Mouse (Mus musculus) embryo, embryonic 10.5 days (tissue): ENCODE measurements around the gene Abat.

Source experiments
- DNase-seq: peaks from one replicate; pipeline ENCODE4 v3.0.0-alpha.2; 2015; ENCODE audit warnings: low spot score

Abat gene

DNA sequence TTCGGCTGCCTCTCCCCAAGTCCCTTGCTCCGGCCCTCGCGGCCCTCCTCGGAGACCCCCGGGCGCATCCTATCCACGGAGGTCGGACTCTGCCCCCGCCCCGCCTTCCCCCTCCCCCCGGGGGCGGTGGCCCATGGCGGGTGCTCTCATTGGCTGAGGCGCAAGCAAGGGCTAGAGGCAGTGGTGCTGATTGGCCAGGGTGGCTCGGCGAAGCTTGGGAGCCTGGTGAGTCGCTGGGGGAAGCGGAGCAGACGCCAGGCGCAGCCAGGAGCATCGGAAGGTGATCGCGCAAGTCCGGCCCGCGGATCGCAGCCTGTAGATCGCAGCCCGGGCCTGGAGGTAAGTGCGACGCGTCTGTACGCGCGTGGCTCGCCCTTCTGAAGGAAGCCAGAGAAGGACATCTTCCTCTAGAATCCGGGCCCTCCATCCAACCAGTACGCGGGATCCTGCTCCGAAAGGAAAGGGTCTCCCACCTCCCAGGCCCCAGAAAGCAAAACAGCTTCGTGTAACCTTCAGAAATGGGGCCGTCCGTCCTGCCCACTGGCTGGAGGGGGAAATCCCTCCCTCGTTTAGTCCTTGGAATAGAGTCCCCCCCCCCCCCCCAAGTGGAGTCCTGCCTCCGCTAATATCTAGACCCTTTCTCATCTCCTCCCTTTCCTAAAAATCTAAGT, at the start of gene Abat:
Gene Abat (plus strand): TSS at position 194 of the 671 bp plus-strand sequence.
- peak; percentile 96 for DNase-seq

DNA sequence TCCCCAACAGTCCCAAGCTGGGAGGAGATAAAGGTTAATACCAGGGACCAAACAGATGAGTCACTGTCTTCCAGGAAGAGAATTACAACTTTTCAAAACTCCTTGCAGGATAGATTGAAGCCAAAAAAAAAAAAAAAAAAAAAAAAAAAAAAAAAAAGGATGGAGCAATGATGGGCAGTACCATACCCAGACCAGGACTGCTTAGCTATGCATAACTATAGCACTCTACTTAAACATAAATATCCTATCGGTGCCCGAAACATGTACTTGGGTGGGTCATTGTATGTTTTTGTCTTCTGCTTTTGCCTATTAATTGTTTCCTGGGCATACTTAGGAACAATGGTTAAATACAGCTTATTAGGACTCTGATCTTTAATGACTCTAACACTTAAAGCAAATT, 43.1 kb upstream of the Abat start:
- DNase-seq = no peak

- peak; percentile 95 for DNase-seq
Observed at GRCm38 (mm10) chr16:8470603-8471481, 42.4 kb upstream of the Abat start, which contains the start of gene Mettl22. Mettl22 (plus strand) TSS chr16:8470788.

DNA sequence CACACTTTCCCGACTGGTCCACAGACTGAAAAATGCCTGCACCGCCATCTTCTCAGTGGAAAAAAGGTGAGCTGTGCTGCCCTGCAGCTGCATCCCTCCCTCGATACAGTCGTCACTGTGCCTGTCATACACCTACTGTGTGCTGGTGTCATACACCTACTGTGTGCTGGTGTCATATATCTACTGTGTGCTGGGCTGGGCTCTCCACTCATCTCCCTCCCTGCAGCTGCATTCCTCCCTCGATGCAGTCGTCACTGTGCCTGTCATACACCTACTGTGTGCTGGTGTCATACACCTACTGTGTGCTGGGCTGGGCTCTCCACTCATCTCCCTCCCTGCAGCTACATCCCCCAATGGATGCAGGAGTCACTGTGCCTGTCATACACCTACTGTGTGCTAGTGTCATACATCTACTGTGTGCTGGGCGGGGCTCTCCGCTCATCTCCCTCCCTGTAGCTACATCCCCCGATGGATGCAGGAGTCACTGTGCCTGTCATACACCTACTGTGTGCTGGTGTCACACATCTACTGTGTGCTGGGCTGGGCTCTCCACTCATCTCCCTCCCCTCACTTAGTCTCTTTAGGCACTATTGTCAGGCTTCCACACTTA, 25.7 kb upstream of the Abat start:
- no peak for DNase-seq

DNA sequence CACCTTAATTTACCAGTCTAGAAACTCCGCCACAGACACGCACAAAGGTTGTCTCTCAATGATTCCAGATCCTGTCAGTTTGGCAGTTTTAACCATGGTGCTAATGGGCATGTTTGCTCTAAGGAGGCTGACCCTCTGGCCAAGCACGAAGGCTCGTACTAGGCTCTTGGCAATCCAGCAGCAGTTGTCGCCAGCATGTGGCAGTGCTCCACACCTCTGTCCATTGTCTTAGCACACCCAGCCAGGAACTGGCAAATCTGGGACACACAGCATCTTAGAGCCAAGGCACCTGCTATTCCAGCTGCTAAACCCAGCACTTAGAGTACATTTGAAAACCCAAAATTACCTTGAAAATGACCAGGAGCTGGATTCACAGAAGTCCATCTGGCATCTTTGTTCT, 23.9 kb upstream of the Abat start:
- DNase-seq = no peak

GRCm38 (mm10) chr16:8491743-8492490, 21.3 kb upstream of the Abat start:
- no peak for DNase-seq

GRCm38 (mm10) chr16:8494268-8494667, 19.0 kb upstream of the Abat start:
- peak; percentile 90 for DNase-seq

DNA sequence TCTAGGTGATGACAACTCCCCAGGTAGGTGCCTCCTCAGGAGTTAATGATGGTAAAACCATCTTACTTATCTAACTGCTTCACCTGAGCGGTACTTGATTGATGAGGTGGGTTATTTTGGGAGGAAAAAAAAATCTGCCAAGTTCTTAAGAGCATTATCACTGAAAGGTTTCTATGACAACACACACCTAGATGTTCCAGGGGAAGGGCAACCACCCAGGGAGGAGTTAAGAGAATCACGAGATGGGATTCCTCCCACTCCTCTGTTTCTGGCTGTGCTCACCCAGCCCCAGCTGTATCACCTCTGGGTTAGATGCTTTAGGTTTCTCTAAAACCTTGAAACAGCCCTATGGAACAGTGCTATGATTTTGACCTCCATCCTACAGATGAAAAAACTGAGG, 16.3 kb upstream of the Abat start:
- no peak for DNase-seq

DNA sequence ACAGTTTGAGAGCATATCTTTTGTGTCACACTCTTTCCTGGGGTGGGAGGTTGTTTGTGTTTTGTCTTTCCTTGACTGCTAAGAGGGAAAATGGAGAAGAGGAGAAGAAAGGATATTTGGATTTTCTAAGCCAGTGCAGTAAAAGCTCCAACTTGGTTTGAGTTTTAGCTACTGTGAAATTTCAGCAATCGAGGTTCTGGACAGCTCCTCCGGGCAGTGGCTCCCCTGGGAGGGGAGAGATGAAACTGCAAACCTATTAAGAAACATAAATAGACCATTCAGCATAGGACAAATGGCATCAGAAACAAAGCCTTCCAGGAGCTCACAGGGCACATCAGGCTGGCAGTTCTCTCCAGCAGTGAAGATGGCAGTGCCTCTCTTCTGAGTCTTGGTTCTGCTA, 9.0 kb upstream of the Abat start:
- peak; percentile 33 for DNase-seq

DNA sequence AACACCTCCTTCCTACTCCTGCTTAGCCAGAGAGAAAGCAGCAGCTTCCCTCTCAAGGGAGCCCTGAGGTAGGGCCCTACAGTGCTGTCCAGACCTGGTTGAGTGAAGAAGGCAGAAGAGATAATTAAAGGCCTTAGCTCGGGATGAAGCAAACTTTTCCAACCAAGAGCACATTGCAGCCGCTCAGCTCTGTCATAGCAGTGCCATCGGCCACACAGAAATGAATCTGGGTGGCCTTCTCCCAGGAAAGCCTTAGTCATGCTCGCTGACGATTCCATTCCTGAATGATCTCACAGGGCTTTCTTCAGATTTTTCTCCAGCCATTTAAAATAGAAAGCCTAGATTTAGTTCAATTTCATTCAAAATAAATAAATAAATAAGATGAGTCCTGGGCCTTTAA, 3.3 kb upstream of the Abat start:
- DNase-seq = no peak

DNA sequence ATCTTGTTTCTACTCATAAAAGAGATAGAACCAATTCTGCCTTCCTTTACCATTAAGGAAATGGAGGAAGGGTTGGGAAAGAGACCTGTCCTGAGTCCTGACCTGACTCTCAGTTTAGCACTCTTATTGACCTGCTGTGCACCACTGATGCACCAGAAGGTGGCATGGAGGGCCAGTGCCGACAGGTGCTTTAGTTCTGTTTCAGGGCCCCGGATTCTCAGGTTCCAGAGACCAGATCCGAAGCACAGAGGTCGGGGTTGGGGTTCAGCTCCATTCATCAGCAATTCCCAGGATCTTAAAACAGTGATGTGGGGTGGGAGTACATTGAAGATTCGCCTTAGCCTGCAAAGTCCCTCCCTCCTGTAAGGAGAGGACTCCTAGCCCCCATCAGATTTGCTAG, 399 bp upstream of the Abat start:
- DNase-seq = no peak

- no peak for DNase-seq
Observed at GRCm38 (mm10) chr16:8514180-8514579, 951 bp downstream of the Abat start.

GRCm38 (mm10) chr16:8520525-8520924, 7.3 kb downstream of the Abat start:
- DNase-seq = no peak

- no peak for DNase-seq
Observed at GRCm38 (mm10) chr16:8521322-8521721, 8.1 kb downstream of the Abat start.

- DNase-seq = peak; percentile 44
Observed at GRCm38 (mm10) chr16:8523480-8524144, 10.4 kb downstream of the Abat start.

DNA sequence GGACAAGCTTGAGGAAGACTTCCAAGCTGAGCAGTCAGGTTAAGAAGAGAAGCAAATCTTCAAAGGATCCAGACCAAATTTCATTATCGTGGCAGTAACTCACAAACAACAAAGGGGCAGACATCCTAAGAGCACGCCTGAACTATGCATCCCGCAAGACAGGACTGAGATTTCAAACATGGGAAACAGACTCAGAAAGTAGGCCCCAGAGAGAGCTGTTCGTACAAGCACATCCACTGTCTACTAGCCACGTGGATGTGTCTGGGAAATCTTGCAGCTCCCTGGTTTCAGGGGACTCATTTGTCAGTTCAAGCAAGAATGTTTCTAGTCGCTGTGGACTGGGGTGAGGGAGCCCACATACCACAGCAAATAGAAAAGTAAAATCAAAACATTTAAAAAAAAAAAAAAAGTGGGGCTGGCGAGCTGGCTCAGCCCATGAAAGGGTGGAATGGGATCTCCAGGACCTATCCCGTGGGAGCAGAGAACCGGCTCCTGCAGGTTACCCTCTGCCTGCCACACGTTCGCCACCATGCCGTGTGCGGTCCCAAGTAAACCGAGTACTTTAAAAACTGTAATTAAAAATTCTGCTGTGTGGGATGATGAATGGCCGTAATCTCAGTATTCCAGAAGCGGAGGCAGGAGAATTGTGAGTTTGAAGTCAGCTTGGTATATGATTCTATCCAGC, 11.1 kb downstream of the Abat start:
- no peak for DNase-seq

GRCm38 (mm10) chr16:8525293-8525692, 12.1 kb downstream of the Abat start:
- DNase-seq = no peak

GRCm38 (mm10) chr16:8525877-8526276, 12.6 kb downstream of the Abat start:
- DNase-seq = no peak

DNA sequence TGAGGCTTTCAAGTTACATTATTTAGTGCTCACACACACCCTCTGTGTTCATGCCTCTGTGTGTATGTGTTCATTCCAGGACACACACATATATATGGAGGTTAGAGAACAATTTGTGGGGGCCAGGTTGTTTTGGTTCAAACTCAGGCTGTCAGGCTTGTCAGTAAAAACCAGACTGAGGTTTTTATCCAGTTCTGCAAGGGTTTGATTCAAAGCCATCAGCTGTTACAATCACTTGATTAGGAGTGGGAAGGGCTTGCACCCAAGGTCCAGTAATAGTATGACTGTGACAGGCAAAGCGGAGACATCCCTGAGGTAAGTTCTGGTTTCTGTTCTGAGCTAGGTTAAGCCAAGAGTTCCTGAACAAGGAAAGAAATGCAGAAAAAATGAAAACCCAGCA, 16.2 kb downstream of the Abat start:
- DNase-seq = no peak

DNA sequence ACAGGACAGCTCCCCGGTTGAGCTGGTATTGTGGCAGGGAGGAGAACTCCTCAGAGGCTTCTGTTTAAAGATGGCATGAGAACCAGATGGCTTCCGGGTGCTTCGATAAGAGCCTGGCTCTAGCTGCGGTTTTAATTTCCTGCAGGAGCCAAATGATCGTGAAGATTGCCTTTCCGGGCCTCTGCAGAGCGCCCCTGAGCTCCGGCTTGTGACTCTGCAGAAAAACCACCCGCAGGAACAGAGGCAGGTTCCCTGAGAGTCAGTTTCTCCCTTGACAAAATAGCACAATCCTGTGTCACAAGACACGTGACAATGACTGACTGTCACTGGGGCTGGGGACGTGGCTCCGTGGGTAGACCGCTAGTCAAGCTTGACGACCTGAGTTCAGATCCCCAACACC, 16.8 kb downstream of the Abat start:
- DNase-seq = no peak

DNA sequence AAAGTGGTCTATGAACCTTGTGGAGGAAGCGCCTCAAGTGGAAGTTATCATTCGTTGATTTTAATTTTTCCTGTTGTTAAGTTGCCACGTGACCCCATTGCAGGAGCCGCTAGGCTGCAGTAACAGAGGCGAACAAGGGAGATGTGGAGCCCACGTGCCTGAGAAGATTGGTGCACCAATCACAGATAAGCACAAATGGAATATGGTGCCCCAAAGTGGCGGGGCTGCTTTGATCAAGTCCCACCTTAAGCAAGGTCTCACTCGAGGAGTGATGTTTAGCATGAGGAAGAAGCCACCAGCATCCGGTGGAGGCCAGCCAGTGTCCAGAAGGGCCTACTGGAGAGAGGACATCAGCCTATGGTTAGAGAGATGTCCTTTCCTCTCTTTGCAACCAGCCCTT, 19.2 kb downstream of the Abat start:
- DNase-seq = no peak
